Mouse (Mus musculus) intestine, embryonic 16.5 days (tissue): ENCODE data around the gene Slc2a3. TPM values are rescaled to one million over a fixed set of nuclear protein-coding genes. Genes with fewer than 3 reads are reported as not detected.
A peak's percentile ranks its signal among the peaks of the same experiment; 100 is the strongest.

Experiments
- ATAC-seq: fragments of 200-750 bp; cut with Nextera tagmentation; 2 replicates; pipeline ENCODE4 v1.8.0; 2017; ENCODE audit warnings: moderate TSS enrichment, moderate library complexity
- H3K27ac ChIP-seq: fragments of 300-500 bp; sonication (generic); 2 replicates; pipeline ENCODE4 v1.5.1; 2014; ENCODE audit warnings: mild to moderate bottlenecking, low read length
- H3K27me3 ChIP-seq: fragments of 300-500 bp; sonication (generic); replicated peaks from 2 replicates; pipeline ENCODE4 v1.6.1; 2014; ENCODE audit warnings: low read length, control low read depth, mixed read lengths; ENCODE audit not compliant: control insufficient read depth, insufficient read depth
- H3K36me3 ChIP-seq: fragments of 300-500 bp; sonication (generic); 2 replicates; pipeline ENCODE4 v1.6.1; 2014; ENCODE audit warnings: low read length, control low read depth; ENCODE audit not compliant: control insufficient read depth, insufficient read depth
- H3K4me1 ChIP-seq: fragments of 300-500 bp; sonication (generic); 2 replicates; pipeline ENCODE4 v1.6.1; 2014; ENCODE audit warnings: low read length, control low read depth, mixed read lengths; ENCODE audit not compliant: control insufficient read depth, insufficient read depth
- H3K4me2 ChIP-seq: fragments of 300-500 bp; sonication (generic); 2 replicates; pipeline ENCODE4 v1.6.1; 2014; ENCODE audit warnings: low read depth, low read length, control low read depth
- H3K4me3 ChIP-seq: fragments of 300-500 bp; sonication (generic); 2 replicates; pipeline ENCODE4 v1.5.1; 2014; ENCODE audit warnings: mild to moderate bottlenecking, low read length
- H3K9ac ChIP-seq: fragments of 300-500 bp; sonication (generic); 2 replicates; pipeline ENCODE4 v1.6.1; 2014; ENCODE audit warnings: low read depth, low read length
- H3K9me3 ChIP-seq: fragments of 300-500 bp; sonication (generic); 2 replicates; pipeline ENCODE4 v1.6.1; 2016; ENCODE audit warnings: low read length, control low read depth; ENCODE audit not compliant: control insufficient read depth
- WGBS: fragments of 180-500 bp; shearing (Covaris S2); extraction: QIAGEN DNeasy Blood & Tissue Kit; methylation state at CpG from one replicate; pipeline ENCODE4 v1.1.7; 2014; 5-methylcytosine and 5-hydroxymethylcytosine counted together
- polyA plus RNA-seq: library from polyadenylated mRNA; unstranded; fragments of >200 nt; fragmentation: Nextera tagmentation; extraction: Ambion mirVana; gene quantifications from 2 replicates; pipeline ENCODE4 v1.2.1, GENCODE M21; 2015

Gene Slc2a3
- polyA plus RNA-seq, 1 experiment from 2014 or later, result 9.5 TPM

- WGBS, result 97% methylated on average over 3 of the region's 3 CpGs
- ATAC-seq, result no peak
- no peak overlapping the region for H3K9ac ChIP-seq
- no peak overlapping the region for H3K4me2 ChIP-seq
- H3K4me3 ChIP-seq, result no peak overlapping the region
- no peaks in the 10 kb centered on the region for H3K9me3 ChIP-seq
- no peaks in the 10 kb centered on the region for H3K27me3 ChIP-seq
- H3K4me1 ChIP-seq, result peaks cover 5% of the 10 kb centered on the region; the same call in 1 of the 2 replicates
- H3K27ac ChIP-seq, result no peak overlapping the region
- H3K36me3 ChIP-seq, result no peaks in the 10 kb centered on the region
Observed at GRCm38 (mm10) chr6:122784866-122785265, 16.6 kb downstream of the Slc2a3 start.

DNA sequence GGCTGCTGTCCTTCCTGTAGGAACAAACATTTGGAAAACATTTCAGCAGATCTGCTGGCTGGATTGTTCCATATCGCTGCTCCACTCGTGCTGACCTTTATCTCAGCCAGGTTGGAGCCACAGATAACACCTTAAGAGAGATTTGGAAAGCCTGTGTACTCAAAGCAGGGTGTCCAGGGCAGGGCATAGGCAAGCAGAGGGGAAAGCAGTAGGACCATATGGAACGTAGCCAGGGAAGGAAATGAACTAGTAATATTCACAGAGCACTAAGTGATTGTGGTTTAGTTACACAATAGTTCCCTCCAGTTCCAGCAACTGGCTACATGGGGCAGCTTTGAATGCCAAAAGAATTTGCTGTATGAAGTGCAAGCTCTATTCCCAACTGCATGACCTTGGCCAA is 19.3 kb downstream of the Slc2a3 start:
- no peak overlapping the region for H3K4me2 ChIP-seq
- ATAC-seq, result no peak
- no peaks in the 10 kb centered on the region for H3K27me3 ChIP-seq
- no peaks in the 10 kb centered on the region for H3K36me3 ChIP-seq
- H3K9me3 ChIP-seq, result no peaks in the 10 kb centered on the region
- no peak overlapping the region for H3K9ac ChIP-seq
- H3K27ac ChIP-seq, result no peak overlapping the region
- 41% methylated on average over 3 of the region's 3 CpGs for WGBS
- H3K4me1 ChIP-seq, result peaks cover 5% of the 10 kb centered on the region; the same call in 1 of the 2 replicates
- H3K4me3 ChIP-seq, result no peak overlapping the region

- H3K9me3 ChIP-seq, result no peaks in the 10 kb centered on the region
- WGBS, result 54% methylated on average over 4 of the region's 4 CpGs
- ATAC-seq, result peak; percentile 39
Observed at GRCm38 (mm10) chr6:122781167-122781566, 20.3 kb downstream of the Slc2a3 start.

GRCm38 (mm10) chr6:122779916-122780315 is 21.5 kb downstream of the Slc2a3 start:
- no peak overlapping the region for H3K27ac ChIP-seq
- H3K27me3 ChIP-seq, result no peaks in the 10 kb centered on the region
- no peak overlapping the region for H3K9ac ChIP-seq
- no peak for ATAC-seq
- no peak overlapping the region for H3K4me2 ChIP-seq
- peaks cover 5% of the 10 kb centered on the region; the same call in 1 of the 2 replicates for H3K4me1 ChIP-seq
- 50% methylated on average over 1 of the region's 1 CpGs for WGBS
- no peaks in the 10 kb centered on the region for H3K36me3 ChIP-seq
- H3K9me3 ChIP-seq, result no peaks in the 10 kb centered on the region
- no peak overlapping the region for H3K4me3 ChIP-seq

More at GRCm38 (mm10) chr6:122781167-122781566, 20.3 kb downstream of the Slc2a3 start:
- H3K4me3 ChIP-seq, result no peak overlapping the region
- H3K27me3 ChIP-seq, result no peaks in the 10 kb centered on the region
- H3K9ac ChIP-seq, result no peak overlapping the region
- H3K4me2 ChIP-seq, result no peak overlapping the region
- H3K36me3 ChIP-seq, result no peaks in the 10 kb centered on the region
- H3K27ac ChIP-seq, result no peak overlapping the region
- peaks cover 5% of the 10 kb centered on the region; the same call in 1 of the 2 replicates for H3K4me1 ChIP-seq

GRCm38 (mm10) chr6:122776040-122776439 is 25.4 kb downstream of the Slc2a3 start:
- Histone ChIP-seq H3K27ac (no peak overlapping the region), H3K9me3 (no peaks in the 10 kb centered on the region), H3K9ac (no peak overlapping the region), H3K4me1 (peaks cover 5% of the 10 kb centered on the region; the same call in 1 of the 2 replicates), H3K36me3 (no peaks in the 10 kb centered on the region), H3K4me2 (no peak overlapping the region), H3K4me3 (no peak overlapping the region), H3K27me3 (no peaks in the 10 kb centered on the region)
- no peak for ATAC-seq
- WGBS, result 82% methylated on average over 7 of the region's 7 CpGs

GRCm38 (mm10) chr6:122774345-122774744 is 27.1 kb downstream of the Slc2a3 start:
- ATAC-seq, result no peak
- Histone ChIP-seq H3K27ac (no peak overlapping the region), H3K4me3 (no peak overlapping the region), H3K9me3 (no peaks in the 10 kb centered on the region), H3K27me3 (no peaks in the 10 kb centered on the region), H3K4me2 (no peak overlapping the region), H3K4me1 (no peaks in the 10 kb centered on the region; the same call in none of the 2 replicates), H3K9ac (no peak overlapping the region), H3K36me3 (no peaks in the 10 kb centered on the region)
- WGBS, result 100% methylated on average over 1 of the region's 1 CpGs

- Histone ChIP-seq H3K4me1 (no peaks in the 10 kb centered on the region; the same call in none of the 2 replicates), H3K27ac (no peak overlapping the region), H3K4me2 (no peak overlapping the region), H3K27me3 (no peaks in the 10 kb centered on the region), H3K4me3 (no peak overlapping the region), H3K36me3 (no peaks in the 10 kb centered on the region), H3K9me3 (no peaks in the 10 kb centered on the region), H3K9ac (no peak overlapping the region)
- 0 out of 2 replicates have a peak, but pooled peaks have one; percentile 31 for ATAC-seq
- 36% methylated on average over 6 of the region's 6 CpGs for WGBS
Observed at GRCm38 (mm10) chr6:122772701-122773100, 28.7 kb downstream of the Slc2a3 start.

GRCm38 (mm10) chr6:122770760-122771315 is 30.6 kb downstream of the Slc2a3 start:
- no peaks in the 10 kb centered on the region; the same call in 1 of the 2 replicates for H3K4me1 ChIP-seq
- H3K36me3 ChIP-seq, result no peaks in the 10 kb centered on the region
- 88% methylated on average over 11 of the region's 11 CpGs for WGBS
- H3K27ac ChIP-seq, result no peak overlapping the region
- H3K4me3 ChIP-seq, result no peak overlapping the region
- no peak overlapping the region for H3K9ac ChIP-seq
- no peak overlapping the region for H3K4me2 ChIP-seq
- H3K27me3 ChIP-seq, result no peaks in the 10 kb centered on the region
- ATAC-seq, result no peak
- no peaks in the 10 kb centered on the region for H3K9me3 ChIP-seq

DNA sequence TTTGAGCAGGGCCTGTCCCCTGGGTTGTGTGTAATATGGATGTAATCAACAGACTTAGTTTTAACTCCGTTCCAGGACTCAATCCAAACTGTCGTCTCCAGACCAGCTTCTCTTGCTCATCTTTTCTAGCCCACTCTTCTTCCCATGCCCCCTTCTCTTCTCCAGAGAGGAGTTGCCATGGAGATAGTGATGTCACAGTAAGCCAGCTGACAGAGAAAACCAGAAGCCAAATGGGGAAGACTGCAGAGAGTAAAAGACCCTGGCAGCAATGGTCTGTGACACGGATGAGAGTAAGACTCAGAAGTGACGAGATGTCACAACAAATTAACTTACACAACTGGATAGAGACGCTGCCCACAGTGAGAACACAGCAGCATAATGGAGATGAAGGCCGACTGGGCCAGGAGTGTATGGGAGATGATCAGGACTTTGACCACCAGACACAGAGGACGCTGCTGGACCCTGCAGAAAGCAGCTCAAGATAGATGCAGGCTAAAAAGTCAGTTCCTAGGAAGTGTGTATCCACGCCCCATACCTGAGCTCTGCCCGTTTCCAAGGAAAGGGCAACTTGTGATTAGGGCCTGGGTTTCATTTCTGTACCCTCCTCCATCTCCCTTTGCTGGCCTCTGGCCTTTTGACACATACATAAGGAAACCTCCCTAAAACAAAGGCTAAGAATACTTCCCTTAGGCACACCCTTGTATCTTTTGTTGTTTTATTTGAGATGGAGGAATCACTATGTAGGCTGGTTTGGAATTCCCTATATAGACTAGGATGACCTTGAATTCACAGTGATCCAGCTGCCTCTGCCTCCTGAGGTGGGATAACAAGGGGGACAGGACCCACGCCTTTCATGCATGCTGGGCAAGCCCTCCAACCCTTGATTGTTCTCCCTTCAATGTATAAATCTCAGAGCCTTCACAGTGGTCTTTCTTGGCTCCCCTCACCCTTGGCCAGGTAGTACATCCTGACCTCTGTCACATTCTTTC is 31.4 kb downstream of the Slc2a3 start:
- H3K4me3 ChIP-seq, result no peak overlapping the region
- no peak overlapping the region for H3K9ac ChIP-seq
- no peak overlapping the region for H3K27ac ChIP-seq
- peaks cover 2% of the 10 kb centered on the region for H3K4me1 ChIP-seq
- H3K27me3 ChIP-seq, result no peaks in the 10 kb centered on the region
- H3K4me2 ChIP-seq, result no peak overlapping the region
- no peaks in the 10 kb centered on the region for H3K9me3 ChIP-seq
- H3K36me3 ChIP-seq, result no peaks in the 10 kb centered on the region
- 62% methylated on average over 10 of the region's 10 CpGs for WGBS
- no peak for ATAC-seq
